Comparison of ENCODE assay signal across 27 mouse cellular contexts in genomic region chr5:45514599-45514998, GRCm38 (mm10). TPM values are rescaled to one million over a fixed set of nuclear protein-coding genes. Genes with fewer than 3 reads are reported as not detected.
DNase-seq lines count a peak whose midpoint lies in the region; ATAC-seq and TF ChIP-seq lines count a peak whose summit lies in the region.
"Had no signal": no experiment of that assay in that cellular context is flagged by ENCODE, and none has a peak within 500 bp of the region (broad histone marks: within the 10 kb centered on the region; RNA-seq: fewer than 3 reads in every experiment).

No protein-coding gene starts in this region.

- TF ChIP-seq CTCF in kidney, adult 2 months (conservative IDR thresholded peaks at IDR 0.05; ENCODE audit: insufficient read depth, insufficient read length, low read depth, low read length), result no peak
- TF ChIP-seq CTCF in kidney, postnatal 0 days (IDR thresholded peaks at IDR 0.05; ENCODE audit: low read depth), result no peak
- TF ChIP-seq CTCF in liver, adult 2 months (IDR thresholded peaks at IDR 0.05; ENCODE audit: low read depth, low read length), result no peak
- no peak for TF ChIP-seq CTCF in ES-Bruce4 (IDR thresholded peaks at IDR 0.05; ENCODE audit: low read depth, low read length)

- H3K9ac ChIP-seq in kidney, postnatal 0 days (ENCODE audit: low read depth, low read length), result no peak overlapping the region
- no peak overlapping the region for H3K9ac ChIP-seq in liver, adult 2 months (ENCODE audit: low read depth, low read length)
- no peak overlapping the region for H3K9ac ChIP-seq in liver, embryonic 12.5 days
- no peak overlapping the region for H3K9ac ChIP-seq in ES-Bruce4 (ENCODE audit: low read depth, poor library complexity, severe bottlenecking)
- H3K9ac ChIP-seq: embryonic facial prominence, embryonic 13.5 days; forebrain, embryonic 12.5 days; forebrain, embryonic 15.5 days; hindbrain, embryonic 12.5 days; hindbrain, embryonic 15.5 days had no signal

- no peak overlapping the region for H3K4me2 ChIP-seq in kidney, postnatal 0 days (ENCODE audit: low read length)
- H3K4me2 ChIP-seq in liver, embryonic 12.5 days, result no peak overlapping the region
- H3K4me2 ChIP-seq: embryonic facial prominence, embryonic 13.5 days; forebrain, embryonic 12.5 days; forebrain, embryonic 15.5 days; hindbrain, embryonic 12.5 days; hindbrain, embryonic 15.5 days had no signal

- no peak overlapping the region for H3K4me3 ChIP-seq in kidney, adult 2 months (ENCODE audit: insufficient read depth, low read depth, low read length)
- H3K4me3 ChIP-seq in kidney, postnatal 0 days (replicated peaks; ENCODE audit: low read depth, low read length), result no peak overlapping the region
- H3K4me3 ChIP-seq in liver, adult 2 months (ENCODE audit: insufficient read depth, low read depth, low read length), result no peak overlapping the region
- H3K4me3 ChIP-seq in liver, embryonic 12.5 days, result no peak overlapping the region
- no peak overlapping the region for H3K4me3 ChIP-seq in ES-Bruce4 (ENCODE audit: low read depth, low read length)
- H3K4me3 ChIP-seq: embryonic facial prominence, embryonic 10.5 days; embryonic facial prominence, embryonic 13.5 days; erythroblast, embryonic 14.5 days; forebrain, embryonic 12.5 days; forebrain, embryonic 15.5 days; heart, adult 2 months; heart, embryonic 10.5 days; hindbrain, embryonic 12.5 days; hindbrain, embryonic 15.5 days had no signal

- peak; percentile 78 for DNase-seq in kidney, adult 2 months
- no peak for DNase-seq in kidney, postnatal 4 days
- DNase-seq in kidney, postnatal 0 days (ENCODE audit: low spot score), result no peak
- no peak for DNase-seq in kidney, adult 11 months
- DNase-seq in liver, adult 2 months (ENCODE audit: extremely low read depth, low read depth, low spot score), result peak; percentile 63
- DNase-seq: adrenal gland, adult 8-10 months; adrenal gland, postnatal 25 days; B cell, adult 2 months; cerebellum, adult 11-12 months; cerebellum, adult 8-10 months; cerebellum, postnatal 10 days; cerebellum, postnatal 36 days; embryo, embryonic 11 days; gastrocnemius, postnatal 25 days; heart, adult 2 months had no signal

- H3K79me2 ChIP-seq in liver, adult 2 months (ENCODE audit: control insufficient read depth, insufficient read depth, low read length), result no peaks in the 10 kb centered on the region

- H3K27ac ChIP-seq in kidney, adult 2 months (ENCODE audit: insufficient read depth, low read depth, low read length), result peak overlapping the region; percentile 96
- H3K27ac ChIP-seq in kidney, postnatal 0 days, result no peak overlapping the region
- peak overlapping the region; percentile 99 for H3K27ac ChIP-seq in liver, adult 2 months (replicated peaks; ENCODE audit: insufficient read depth, low read depth, low read length)
- H3K27ac ChIP-seq in liver, embryonic 12.5 days, result no peak overlapping the region
- H3K27ac ChIP-seq in ES-Bruce4 (ENCODE audit: insufficient read depth, low read length), result 0 out of 2 replicates have a peak overlapping the region, but pooled peaks have one; percentile 16
- H3K27ac ChIP-seq: embryonic facial prominence, embryonic 10.5 days; embryonic facial prominence, embryonic 13.5 days; forebrain, embryonic 12.5 days; forebrain, embryonic 15.5 days; heart, adult 2 months; heart, embryonic 10.5 days; hindbrain, embryonic 12.5 days; hindbrain, embryonic 15.5 days had no signal

- no peak for TF ChIP-seq POLR2A in kidney, adult 2 months (IDR thresholded peaks at IDR 0.05; ENCODE audit: low read depth, low read length)
- TF ChIP-seq POLR2A in liver, adult 2 months (IDR thresholded peaks at IDR 0.05; ENCODE audit: extremely low read depth, insufficient read depth, low read length), result no peak
- TF ChIP-seq POLR2A in ES-Bruce4 (IDR thresholded peaks at IDR 0.05; ENCODE audit: insufficient read depth, low read length), result no peak

- no peaks in the 10 kb centered on the region; the same call in 1 of the 2 replicates for H3K36me3 ChIP-seq in kidney, adult 2 months (ENCODE audit: control insufficient read depth, insufficient read depth, low read length)
- peaks cover 29% of the 10 kb centered on the region for H3K36me3 ChIP-seq in kidney, postnatal 0 days (ENCODE audit: insufficient read depth, low read length)
- H3K36me3 ChIP-seq in liver, adult 2 months (ENCODE audit: control insufficient read depth, insufficient read depth, low read length), result peaks cover 34% of the 10 kb centered on the region
- peaks cover 41% of the 10 kb centered on the region for H3K36me3 ChIP-seq in liver, embryonic 12.5 days
- peaks cover 52% of the 10 kb centered on the region for H3K36me3 ChIP-seq in ES-Bruce4 (ENCODE audit: control insufficient read depth, insufficient read depth, low read length, poor library complexity, severe bottlenecking)

- ATAC-seq in kidney, postnatal 0 days (replicated peaks; ENCODE audit: low FRiP score, low read depth), result peak; percentile 56
- no peak for ATAC-seq in liver, embryonic 12.5 days
- ATAC-seq: activated CD4-positive, CD25-positive, alpha-beta regulatory T cell, adult 4 months; forebrain, embryonic 15.5 days had no signal

- no peaks in the 10 kb centered on the region for H3K27me3 ChIP-seq in kidney, adult 2 months (replicated peaks; ENCODE audit: control insufficient read depth, insufficient read depth, low read length)
- no peaks in the 10 kb centered on the region for H3K27me3 ChIP-seq in kidney, postnatal 0 days (ENCODE audit: insufficient read depth, low read length)
- H3K27me3 ChIP-seq in liver, adult 2 months (ENCODE audit: control insufficient read depth, insufficient read depth, low read length), result no peaks in the 10 kb centered on the region
- no peaks in the 10 kb centered on the region for H3K27me3 ChIP-seq in liver, embryonic 12.5 days (replicated peaks)
- H3K27me3 ChIP-seq in ES-Bruce4 (ENCODE audit: control insufficient read depth, insufficient read depth, low read length, poor library complexity, severe bottlenecking), result no peaks in the 10 kb centered on the region
- H3K27me3 ChIP-seq: CH12.LX; embryonic facial prominence, embryonic 13.5 days; forebrain, embryonic 12.5 days; forebrain, embryonic 15.5 days; hindbrain, embryonic 12.5 days; hindbrain, embryonic 15.5 days had no signal

- H3K4me1 ChIP-seq in kidney, adult 2 months (ENCODE audit: control insufficient read depth, insufficient read depth, low read length), result peaks cover 11% of the 10 kb centered on the region; the same call in 1 of the 2 replicates
- H3K4me1 ChIP-seq in kidney, postnatal 0 days (replicated peaks; ENCODE audit: insufficient read depth, low read length), result no peaks in the 10 kb centered on the region
- peaks cover 20% of the 10 kb centered on the region for H3K4me1 ChIP-seq in liver, adult 2 months (ENCODE audit: control insufficient read depth, insufficient read depth, low read length)
- H3K4me1 ChIP-seq in liver, embryonic 12.5 days, result peaks cover 2% of the 10 kb centered on the region
- no peaks in the 10 kb centered on the region for H3K4me1 ChIP-seq in ES-Bruce4 (ENCODE audit: control insufficient read depth, insufficient read depth, low read length)
- H3K4me1 ChIP-seq: embryonic facial prominence, embryonic 10.5 days; forebrain, embryonic 12.5 days; hindbrain, embryonic 12.5 days had no signal

- TF ChIP-seq EP300 in ES-Bruce4 (IDR thresholded peaks at IDR 0.05; ENCODE audit: insufficient read depth, low read depth, low read length), result no peak

- H3K9me3 ChIP-seq in kidney, postnatal 0 days (replicated peaks; ENCODE audit: low read length), result no peaks in the 10 kb centered on the region
- H3K9me3 ChIP-seq in liver, embryonic 12.5 days (replicated peaks), result no peaks in the 10 kb centered on the region
- no peaks in the 10 kb centered on the region for H3K9me3 ChIP-seq in ES-Bruce4 (replicated peaks; ENCODE audit: control insufficient read depth, insufficient read depth, low read length, poor library complexity, severe bottlenecking)
- H3K9me3 ChIP-seq: embryonic facial prominence, embryonic 10.5 days; embryonic facial prominence, embryonic 13.5 days; forebrain, embryonic 12.5 days; forebrain, embryonic 15.5 days; heart, embryonic 10.5 days; hindbrain, embryonic 12.5 days; hindbrain, embryonic 15.5 days had no signal

- 30% methylated on average over 1 of the region's 1 CpGs for WGBS in kidney, adult 2 months
- WGBS in kidney, postnatal 0 days, result 69% methylated on average over 1 of the region's 1 CpGs
- 47% methylated on average over 1 of the region's 1 CpGs for WGBS in liver, adult 2 months
- 68% methylated on average over 1 of the region's 1 CpGs for whole genome bisulfite sequencing in liver, embryonic 12.5 days (ENCODE audit: insufficient replicate concordance)

RNA-seq across cellular contexts. Expression of gene Med28, which starts 5.4 kb away (rescaled TPM):
- polyA plus RNA-seq in kidney, adult 2 months (2012; rRNA removed), result 173 and 194 TPM in 2 replicates
- polyA plus RNA-seq in kidney, postnatal 0 days (2015; fragmentation: Nextera tagmentation; extraction: Ambion mirVana), result 333 and 339 TPM in 2 replicates
- 27.2 and 39.1 TPM in 2 replicates for total RNA-seq in liver, adult 2 months (2014; rRNA removed)
- polyA plus RNA-seq in liver, adult 2 months (2012; rRNA removed), result 43.3 and 44.8 TPM in 2 replicates
- 138 TPM in 2 replicates for polyA plus RNA-seq in liver, embryonic 12.5 days (2016; fragmentation: Nextera tagmentation; extraction: Ambion mirVana)
- 57.9 and 67.8 TPM in 2 replicates for polyA plus RNA-seq in ES-Bruce4 (2011; ENCODE audit: insufficient read depth, insufficient read length, low read depth, missing spikeins)

RNA-seq across cellular contexts. Expression of gene Lap3, which starts 21.4 kb away (rescaled TPM):
- 93.2 and 96.5 TPM in 2 replicates for polyA plus RNA-seq in kidney, adult 2 months (2012; rRNA removed)
- 99.7 and 114 TPM in 2 replicates for polyA plus RNA-seq in kidney, postnatal 0 days (2015; fragmentation: Nextera tagmentation; extraction: Ambion mirVana)
- 300 and 328 TPM in 2 replicates for total RNA-seq in liver, adult 2 months (2014; rRNA removed)
- 92.9 and 108 TPM in 2 replicates for polyA plus RNA-seq in liver, adult 2 months (2012; rRNA removed)
- polyA plus RNA-seq in liver, embryonic 12.5 days (2016; fragmentation: Nextera tagmentation; extraction: Ambion mirVana), result 67.2 and 69.0 TPM in 2 replicates
- polyA plus RNA-seq in ES-Bruce4 (2011; ENCODE audit: insufficient read depth, insufficient read length, low read depth, missing spikeins), result 190 and 201 TPM in 2 replicates

Comparison
In these comparisons a context has a peak if more than half of its experiments do, and no peak if none do; other contexts are left out.
1. DNase-seq: peak in kidney, adult 2 months (single experiment) and liver, adult 2 months (single experiment); none in kidney, postnatal 4 days (0 of 2), kidney, postnatal 0 days (single experiment) and kidney, adult 11 months (single experiment).
2. H3K27ac ChIP-seq: peak in kidney, adult 2 months (single experiment), liver, adult 2 months (single experiment) and ES-Bruce4 (single experiment); none in kidney, postnatal 0 days (single experiment) and liver, embryonic 12.5 days (single experiment).